8 mouse cellular contexts compared by ENCODE assay signal in genomic region chr7:4865579-4866493, GRCm38 (mm10). TPM values are rescaled to one million over a fixed set of nuclear protein-coding genes. Genes with fewer than 3 reads are reported as not detected.
DNase-seq lines count a peak whose midpoint lies in the region; ATAC-seq and TF ChIP-seq lines count a peak whose summit lies in the region.

No protein-coding gene starts in this region.

- WGBS in embryonic facial prominence, embryonic 13.5 days, result 4% methylated on average over 40 of the region's 40 CpGs
- WGBS in kidney, adult 2 months, result 5% methylated on average over 40 of the region's 40 CpGs
- 5% methylated on average over 40 of the region's 40 CpGs for WGBS in limb, embryonic 12.5 days
- 3% methylated on average over 40 of the region's 40 CpGs for WGBS in midbrain, embryonic 15.5 days
- 5% methylated on average over 40 of the region's 40 CpGs for WGBS in spleen, adult 2 months

- TF ChIP-seq POLR2A in kidney, adult 2 months (IDR thresholded peaks at IDR 0.05; ENCODE audit: low read depth, low read length), result peak; percentile 92
- TF ChIP-seq POLR2A in spleen, adult 2 months (IDR thresholded peaks at IDR 0.05; ENCODE audit: low read depth, low read length), result peak; percentile 95

- peak overlapping the region; percentile 67 for H3K4me2 ChIP-seq in embryonic facial prominence, embryonic 13.5 days
- H3K4me2 ChIP-seq in limb, embryonic 12.5 days, result peak overlapping the region; percentile 61
- H3K4me2 ChIP-seq in midbrain, embryonic 15.5 days, result peak overlapping the region; percentile 69

- H3K9me3 ChIP-seq in embryonic facial prominence, embryonic 13.5 days, result no peaks in the 10 kb centered on the region
- no peaks in the 10 kb centered on the region for H3K9me3 ChIP-seq in limb, embryonic 12.5 days
- no peaks in the 10 kb centered on the region for H3K9me3 ChIP-seq in midbrain, embryonic 15.5 days

- H3K36me3 ChIP-seq in embryonic facial prominence, embryonic 13.5 days, result no peaks in the 10 kb centered on the region
- H3K36me3 ChIP-seq in kidney, adult 2 months (ENCODE audit: control insufficient read depth, insufficient read depth, low read length), result no peaks in the 10 kb centered on the region
- H3K36me3 ChIP-seq in limb, embryonic 12.5 days, result no peaks in the 10 kb centered on the region
- H3K36me3 ChIP-seq in midbrain, embryonic 15.5 days (replicated peaks), result no peaks in the 10 kb centered on the region
- no peaks in the 10 kb centered on the region for H3K36me3 ChIP-seq in spleen, adult 2 months (ENCODE audit: control insufficient read depth, insufficient read depth, low read length)

- no peaks in the 10 kb centered on the region for H3K27me3 ChIP-seq in embryonic facial prominence, embryonic 13.5 days
- no peaks in the 10 kb centered on the region for H3K27me3 ChIP-seq in kidney, adult 2 months (replicated peaks; ENCODE audit: control insufficient read depth, insufficient read depth, low read length)
- H3K27me3 ChIP-seq in limb, embryonic 12.5 days, result no peaks in the 10 kb centered on the region
- no peaks in the 10 kb centered on the region for H3K27me3 ChIP-seq in midbrain, embryonic 15.5 days (replicated peaks)
- H3K27me3 ChIP-seq in spleen, adult 2 months (ENCODE audit: control insufficient read depth, insufficient read depth, low read length), result no peaks in the 10 kb centered on the region

- peak overlapping the region; percentile 61 for H3K4me3 ChIP-seq in embryonic facial prominence, embryonic 13.5 days
- H3K4me3 ChIP-seq in kidney, adult 2 months (ENCODE audit: insufficient read depth, low read depth, low read length), result peak overlapping the region; percentile 70
- H3K4me3 ChIP-seq in limb, embryonic 12.5 days (replicated peaks), result peak overlapping the region; percentile 55
- H3K4me3 ChIP-seq in midbrain, embryonic 15.5 days, result peak overlapping the region; percentile 57
- peak overlapping the region; percentile 90 for H3K4me3 ChIP-seq in spleen, adult 2 months (ENCODE audit: extremely low read depth, insufficient read depth, insufficient read length)

- DNase-seq in 3134 (ENCODE audit: extremely low read depth, insufficient read length, low spot score), result peak; percentile 92
- DNase-seq in adrenal gland, postnatal 36 days, result peak; percentile 96
- DNase-seq in heart, adult 18-20 months, result peak; percentile 99
- DNase-seq in kidney, adult 2 months, result peak; percentile 99
- DNase-seq in spleen, adult 2 months (ENCODE audit: low read depth in 1 of 2, low spot score in 2 of 2), result peak; percentile 97 to 98

- peak overlapping the region; percentile 81 for H3K9ac ChIP-seq in embryonic facial prominence, embryonic 13.5 days
- H3K9ac ChIP-seq in limb, embryonic 12.5 days (replicated peaks), result peak overlapping the region; percentile 58
- H3K9ac ChIP-seq in midbrain, embryonic 15.5 days, result peak overlapping the region; percentile 47

- TF ChIP-seq CTCF in kidney, adult 2 months (conservative IDR thresholded peaks at IDR 0.05; ENCODE audit: insufficient read depth, insufficient read length, low read depth, low read length), result no peak
- no peak for TF ChIP-seq CTCF in spleen, adult 2 months (IDR thresholded peaks at IDR 0.05; ENCODE audit: extremely low read depth, insufficient read depth, insufficient read length, insufficient replicate concordance)

- peak; percentile 100 for ATAC-seq in embryonic facial prominence, embryonic 13.5 days (ENCODE audit: insufficient number of reproducible peaks, insufficient read depth, low FRiP score, low TSS enrichment, low read depth)
- peak; percentile 100 for ATAC-seq in limb, embryonic 12.5 days (ENCODE audit: insufficient number of reproducible peaks, insufficient read depth, low FRiP score, low TSS enrichment, low read depth)
- peak; percentile 100 for ATAC-seq in midbrain, embryonic 15.5 days (replicated peaks)

- peak overlapping the region; percentile 69 for H3K27ac ChIP-seq in embryonic facial prominence, embryonic 13.5 days
- peak overlapping the region; percentile 87 for H3K27ac ChIP-seq in kidney, adult 2 months (ENCODE audit: insufficient read depth, low read depth, low read length)
- peak overlapping the region; percentile 31; the same call in 1 of the 2 replicates for H3K27ac ChIP-seq in limb, embryonic 12.5 days
- H3K27ac ChIP-seq in midbrain, embryonic 15.5 days, result peak overlapping the region; percentile 73
- peak overlapping the region; percentile 92 for H3K27ac ChIP-seq in spleen, adult 2 months (ENCODE audit: insufficient read depth, low read length)

- peaks cover 22% of the 10 kb centered on the region for H3K4me1 ChIP-seq in embryonic facial prominence, embryonic 13.5 days
- peaks cover 33% of the 10 kb centered on the region for H3K4me1 ChIP-seq in kidney, adult 2 months (ENCODE audit: control insufficient read depth, insufficient read depth, low read length)
- peaks cover 7% of the 10 kb centered on the region for H3K4me1 ChIP-seq in limb, embryonic 12.5 days (replicated peaks)
- H3K4me1 ChIP-seq in midbrain, embryonic 15.5 days, result peaks cover 13% of the 10 kb centered on the region
- peaks cover 4% of the 10 kb centered on the region; the same call in 1 of the 2 replicates for H3K4me1 ChIP-seq in spleen, adult 2 months (ENCODE audit: control insufficient read depth, insufficient read depth, insufficient read length)

RNA-seq across cellular contexts. Expression of gene Isoc2b, which starts 4.2 kb away (rescaled TPM):
- total RNA-seq in adrenal gland, postnatal 36 days (2021), result 10 to 100 TPM in 1 of 2 experiments, 1 to 10 TPM in 1; 9.2 to 23.4 TPM
- 5.9 and 6.5 TPM in 2 replicates for polyA plus RNA-seq in embryonic facial prominence, embryonic 13.5 days (2015; fragmentation: Nextera tagmentation; extraction: Ambion mirVana)
- total RNA-seq in heart, adult 18-20 months (2021), result 1 to 10 TPM; 3.5 to 6.3 TPM
- 41.1 and 47.9 TPM in 2 replicates for polyA plus RNA-seq in kidney, adult 2 months (2012; rRNA removed)
- 4.2 and 5.2 TPM in 2 replicates for polyA plus RNA-seq in limb, embryonic 12.5 days (2016; fragmentation: Nextera tagmentation; extraction: Ambion mirVana)
- 3.1 and 4.6 TPM in 2 replicates for polyA plus RNA-seq in midbrain, embryonic 15.5 days (2015; fragmentation: Nextera tagmentation; extraction: Ambion mirVana)
- 7.2 and 12.1 TPM in 2 replicates for polyA plus RNA-seq in spleen, adult 2 months (2012; rRNA removed)

RNA-seq across cellular contexts. Expression of gene Isoc2a, which starts 11.1 kb away (rescaled TPM):
- total RNA-seq in adrenal gland, postnatal 36 days (2021), result 10 to 100 TPM; 23.5 to 47.3 TPM
- polyA plus RNA-seq in embryonic facial prominence, embryonic 13.5 days (2015; fragmentation: Nextera tagmentation; extraction: Ambion mirVana), result 1.3 TPM in 2 replicates
- 10 to 100 TPM; 55.3 to 57.3 TPM for total RNA-seq in heart, adult 18-20 months (2021)
- 174 and 182 TPM in 2 replicates for polyA plus RNA-seq in kidney, adult 2 months (2012; rRNA removed)
- 0.97 and 1.3 TPM in 2 replicates for polyA plus RNA-seq in limb, embryonic 12.5 days (2016; fragmentation: Nextera tagmentation; extraction: Ambion mirVana)
- 0.54 and 0.57 TPM in 2 replicates for polyA plus RNA-seq in midbrain, embryonic 15.5 days (2015; fragmentation: Nextera tagmentation; extraction: Ambion mirVana)
- 14.5 and 15.3 TPM in 2 replicates for polyA plus RNA-seq in spleen, adult 2 months (2012; rRNA removed)

RNA-seq across cellular contexts. Expression of gene Shisa7, which starts 21.3 kb away (rescaled TPM):
- under 1 TPM; 0.86 to 0.93 TPM for total RNA-seq in adrenal gland, postnatal 36 days (2021)
- polyA plus RNA-seq in embryonic facial prominence, embryonic 13.5 days (2015; fragmentation: Nextera tagmentation; extraction: Ambion mirVana), result 0.39 and 0.63 TPM in 2 replicates
- not detected for total RNA-seq in heart, adult 18-20 months (2021)
- 14.1 and 17.3 TPM in 2 replicates for polyA plus RNA-seq in kidney, adult 2 months (2012; rRNA removed)
- polyA plus RNA-seq in limb, embryonic 12.5 days (2016; fragmentation: Nextera tagmentation; extraction: Ambion mirVana), result 0.12 and 0.21 TPM in 2 replicates
- 15.3 and 16.6 TPM in 2 replicates for polyA plus RNA-seq in midbrain, embryonic 15.5 days (2015; fragmentation: Nextera tagmentation; extraction: Ambion mirVana)
- 0.16 and 0.23 TPM in 2 replicates for polyA plus RNA-seq in spleen, adult 2 months (2012; rRNA removed)

RNA-seq across cellular contexts. Expression of gene Gm36210, which starts 40.5 kb away (rescaled TPM):
- not detected for total RNA-seq in adrenal gland, postnatal 36 days (2021)
- polyA plus RNA-seq in embryonic facial prominence, embryonic 13.5 days (2015; fragmentation: Nextera tagmentation; extraction: Ambion mirVana), result 0.15 TPM in 1 of 2 replicates, not detected in the other
- not detected for total RNA-seq in heart, adult 18-20 months (2021)
- polyA plus RNA-seq in kidney, adult 2 months (2012; rRNA removed), result 0.16 TPM in 1 of 2 replicates, not detected in the other
- not detected in 2 replicates for polyA plus RNA-seq in limb, embryonic 12.5 days (2016; fragmentation: Nextera tagmentation; extraction: Ambion mirVana)
- 0.40 and 0.65 TPM in 2 replicates for polyA plus RNA-seq in midbrain, embryonic 15.5 days (2015; fragmentation: Nextera tagmentation; extraction: Ambion mirVana)
- polyA plus RNA-seq in spleen, adult 2 months (2012; rRNA removed), result 0.08 TPM in 1 of 2 replicates, not detected in the other

RNA-seq across cellular contexts. Expression of gene Zfp628, which starts 49.2 kb away (rescaled TPM):
- 10 to 100 TPM; 13.7 to 15.5 TPM for total RNA-seq in adrenal gland, postnatal 36 days (2021)
- 4.3 and 4.8 TPM in 2 replicates for polyA plus RNA-seq in embryonic facial prominence, embryonic 13.5 days (2015; fragmentation: Nextera tagmentation; extraction: Ambion mirVana)
- total RNA-seq in heart, adult 18-20 months (2021), result 1 to 10 TPM; 5.3 to 6.4 TPM
- 12.6 and 14.4 TPM in 2 replicates for polyA plus RNA-seq in kidney, adult 2 months (2012; rRNA removed)
- 3.6 and 4.2 TPM in 2 replicates for polyA plus RNA-seq in limb, embryonic 12.5 days (2016; fragmentation: Nextera tagmentation; extraction: Ambion mirVana)
- polyA plus RNA-seq in midbrain, embryonic 15.5 days (2015; fragmentation: Nextera tagmentation; extraction: Ambion mirVana), result 4.5 and 4.6 TPM in 2 replicates
- 19.2 and 26.9 TPM in 2 replicates for polyA plus RNA-seq in spleen, adult 2 months (2012; rRNA removed)

Comparison
In these comparisons a context has a peak if more than half of its experiments do, and no peak if none do; other contexts are left out.
1. Peak in every context shown above with its lines: DNase-seq, ATAC-seq, H3K4me3 ChIP-seq and H3K27ac ChIP-seq.
2. H3K27ac ChIP-seq: peak in every context shown above with its lines; median percentile 92 in spleen, adult 2 months; 87 in kidney, adult 2 months; 73 in midbrain, embryonic 15.5 days; 69 in embryonic facial prominence, embryonic 13.5 days; 31 in limb, embryonic 12.5 days.
3. RNA of gene Isoc2a, which starts 11.1 kb away (polyA plus RNA-seq): 174 to 182 TPM in kidney, adult 2 months; 14.5 to 15.3 TPM in spleen, adult 2 months, 1.3 TPM in embryonic facial prominence, embryonic 13.5 days, 0.97 to 1.3 TPM in limb, embryonic 12.5 days and 0.54 to 0.57 TPM in midbrain, embryonic 15.5 days; every median in the first group is over 10 times any median in the second.